Mouse (Mus musculus) brown adipose tissue, adult 24 weeks (tissue): ENCODE data around the gene Dync2h1. TPM values are rescaled to one million over a fixed set of nuclear protein-coding genes. Genes with fewer than 3 reads are reported as not detected.
A peak's percentile ranks its signal among the peaks of the same experiment; 100 is the strongest.
"Not testable (repeated sequence)": the region's sequence is repeated elsewhere in the genome, so short reads cannot be mapped to it uniquely, and the experiment has no call there.

Experiments
- H3K27ac ChIP-seq: fragments of 200-500 bp; replicated peaks from 2 replicates; pipeline ENCODE4 v1.5.1; 2012; ENCODE audit warnings: low read depth, mild to moderate bottlenecking, low read length
- H3K4me1 ChIP-seq: fragments of 200-500 bp; 2 replicates; pipeline ENCODE4 v1.6.1; 2012; ENCODE audit warnings: low read length, mixed read lengths; ENCODE audit not compliant: control insufficient read depth, insufficient read depth, insufficient read length
- H3K4me3 ChIP-seq: fragments of 200-500 bp; 2 replicates; pipeline ENCODE4 v1.5.1; 2012; ENCODE audit warnings: low read depth, mild to moderate bottlenecking, low read length, moderate library complexity; ENCODE audit not compliant: insufficient read depth
- polyA plus RNA-seq: library from polyadenylated mRNA; stranded (reverse); fragments of >200 nt; gene quantifications from 2 replicates; pipeline ENCODE4 v1.2.4, GENCODE M21; 2012; ENCODE audit not compliant: missing spikeins, insufficient read depth, insufficient read length

Dync2h1 gene
- 0.58 and 0.79 TPM in 2 replicates for polyA plus RNA-seq

- peak within 1 kb of the TSS; percentile 79 for H3K4me3 ChIP-seq
- no peaks in the 10 kb centered on the region; the same call in 1 of the 2 replicates for H3K4me1 ChIP-seq
- peak within 1 kb of the TSS; percentile 71 for H3K27ac ChIP-seq
Observed at GRCm38 (mm10) chr9:7184172-7184896, at the start of gene Dync2h1, which contains the start of gene Dcun1d5. Dync2h1 (minus strand) TSS chr9:7184446. Dcun1d5 (plus strand) TSS chr9:7184520.

- Histone ChIP-seq H3K4me1 (no peaks in the 10 kb centered on the region), H3K4me3 (no peak overlapping the region), H3K27ac (no peak overlapping the region)
Observed at GRCm38 (mm10) chr9:7221460-7221859, 37.2 kb upstream of the Dync2h1 start.

- Histone ChIP-seq H3K27ac (no peak overlapping the region), H3K4me1 (no peaks in the 10 kb centered on the region), H3K4me3 (no peak overlapping the region)
Observed at GRCm38 (mm10) chr9:7221024-7221423, 36.8 kb upstream of the Dync2h1 start.

- H3K4me1 ChIP-seq = no peaks in the 10 kb centered on the region
- no peak overlapping the region for H3K4me3 ChIP-seq
- H3K27ac ChIP-seq = no peak overlapping the region
Observed at GRCm38 (mm10) chr9:7216240-7216639, 32.0 kb upstream of the Dync2h1 start.

- not testable (repeated sequence) for H3K4me1 ChIP-seq, H3K4me3 ChIP-seq, H3K27ac ChIP-seq
Observed at GRCm38 (mm10) chr9:7190694-7191093, 6.4 kb upstream of the Dync2h1 start.

DNA sequence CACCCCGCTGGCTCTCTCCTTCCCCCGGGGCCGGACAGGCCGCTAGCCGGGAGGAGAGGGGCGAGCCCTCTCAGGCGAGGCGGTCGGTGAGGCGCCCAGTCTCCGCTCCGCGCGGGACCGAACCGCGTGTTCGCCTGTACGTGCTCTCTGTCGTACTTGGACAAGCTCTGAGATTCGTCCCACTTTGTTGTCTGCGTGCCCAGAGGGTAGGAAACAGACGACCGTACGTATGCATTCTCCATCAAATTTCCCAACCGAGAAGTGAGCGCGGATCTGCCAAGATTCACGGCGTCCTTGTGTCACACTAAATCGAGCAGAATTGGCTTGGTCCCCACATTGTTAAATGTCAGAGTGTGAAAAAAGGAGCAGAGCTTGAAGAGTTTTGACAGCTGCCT, 648 bp upstream of the Dync2h1 start:
- Histone ChIP-seq H3K4me3 (peak overlapping the region; percentile 79), H3K4me1 (no peaks in the 10 kb centered on the region; the same call in 1 of the 2 replicates), H3K27ac (peak overlapping the region; percentile 57)

DNA sequence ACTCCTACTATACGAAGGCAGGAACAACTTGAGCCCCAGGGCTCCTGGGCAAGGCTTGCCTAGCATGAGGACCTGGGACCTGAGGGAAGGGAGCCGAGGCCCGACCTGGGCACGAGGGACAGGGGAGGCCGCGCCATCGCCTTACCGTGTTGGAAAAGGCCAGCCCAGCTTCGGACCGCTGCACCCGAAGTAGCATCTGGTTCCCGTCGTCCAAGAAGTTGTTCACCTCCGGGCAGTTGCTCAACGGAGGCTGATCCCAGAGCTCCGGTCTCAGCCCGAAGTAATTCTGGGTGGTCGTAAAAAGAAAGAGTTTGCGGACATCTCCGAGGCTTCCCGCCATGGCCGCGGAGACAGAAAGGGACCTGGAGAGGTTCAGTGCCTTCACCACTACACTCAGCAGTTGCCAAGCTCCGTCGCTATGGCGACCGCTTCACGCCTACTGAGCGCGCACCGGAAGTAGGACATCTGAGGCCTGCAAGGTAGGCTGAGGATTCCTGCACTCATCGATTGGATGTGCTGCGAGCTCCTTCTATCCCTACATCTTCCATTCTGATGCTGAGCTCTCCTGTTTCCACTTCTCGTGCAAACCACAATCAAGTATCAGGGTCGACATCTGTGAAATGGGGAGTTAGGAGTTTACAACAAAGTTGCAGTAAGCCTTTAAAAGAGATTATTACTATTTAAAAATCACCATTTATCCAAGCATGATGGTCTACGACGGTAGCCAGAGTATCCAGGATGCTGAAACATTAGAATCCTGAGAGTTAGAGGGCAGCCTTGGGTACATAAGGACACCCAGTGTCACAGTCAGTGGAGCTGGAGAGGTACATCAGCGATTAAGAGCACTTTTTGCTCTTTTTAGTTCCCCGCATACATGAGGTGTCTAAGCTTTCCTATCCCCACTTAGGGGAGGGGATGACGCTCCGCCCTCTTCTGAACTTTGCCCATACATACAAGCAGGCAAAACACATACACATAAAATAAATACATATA, 7.3 kb downstream of the Dync2h1 start:
- peak overlapping the region; percentile 57 for H3K4me3 ChIP-seq
- H3K27ac ChIP-seq = no peak overlapping the region
- no peaks in the 10 kb centered on the region for H3K4me1 ChIP-seq

DNA sequence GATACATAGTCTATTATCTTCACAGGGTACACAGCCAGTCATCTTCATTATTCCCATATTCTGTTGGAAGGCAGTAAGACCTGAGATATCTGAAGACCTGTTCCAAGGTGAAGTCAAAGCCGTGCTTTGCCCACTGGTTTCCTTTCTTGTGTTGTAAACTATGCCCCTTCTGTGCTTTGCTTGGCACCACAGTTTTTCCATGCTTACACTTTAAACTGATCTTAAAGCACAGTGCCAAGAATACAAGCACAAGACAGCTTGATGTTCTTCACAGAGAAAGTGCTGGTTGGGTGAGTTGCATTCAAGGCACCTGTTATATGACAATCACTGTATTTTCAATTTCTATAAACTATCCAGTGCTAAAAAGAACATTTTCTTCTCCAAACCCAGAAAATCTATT, 10.5 kb downstream of the Dync2h1 start:
- no peak overlapping the region for H3K27ac ChIP-seq
- no peak overlapping the region for H3K4me3 ChIP-seq
- no peaks in the 10 kb centered on the region for H3K4me1 ChIP-seq

DNA sequence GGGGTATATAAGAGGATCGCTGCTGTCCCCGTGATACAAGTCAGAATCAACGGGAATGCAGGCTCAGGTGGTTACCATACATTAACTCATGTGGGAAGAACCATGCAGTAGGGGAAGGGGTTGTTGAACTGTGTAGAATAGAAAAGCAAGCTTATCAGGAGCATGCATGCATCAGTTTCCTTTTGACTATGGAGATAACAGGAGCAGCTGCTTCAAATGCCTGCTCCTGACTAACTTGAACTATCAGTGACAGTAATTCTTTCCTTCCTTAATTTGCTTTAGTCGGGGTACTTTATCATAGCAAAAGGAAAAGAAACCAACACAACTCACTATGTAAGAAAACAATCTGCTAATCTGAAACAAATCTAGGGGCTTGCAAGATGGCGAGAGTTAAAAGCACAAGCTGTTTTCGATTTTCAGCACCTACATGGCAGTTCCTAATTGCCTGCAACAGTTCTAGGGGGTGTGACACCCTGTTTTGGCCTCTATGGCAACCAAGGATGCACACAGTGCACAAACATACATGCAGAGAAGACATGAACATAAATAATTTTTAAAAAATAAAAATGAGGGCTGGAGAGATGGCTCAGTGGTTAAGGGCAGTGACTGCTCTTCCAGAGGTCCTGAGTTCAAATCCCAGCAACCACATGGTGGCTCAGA, 16.8 kb downstream of the Dync2h1 start:
- H3K4me3 ChIP-seq = no peak overlapping the region
- no peak overlapping the region for H3K27ac ChIP-seq
- no peaks in the 10 kb centered on the region for H3K4me1 ChIP-seq

- H3K4me3 ChIP-seq = no peak overlapping the region
- no peak overlapping the region for H3K27ac ChIP-seq
- H3K4me1 ChIP-seq = no peaks in the 10 kb centered on the region
Observed at GRCm38 (mm10) chr9:7160688-7161087, 23.6 kb downstream of the Dync2h1 start.

- Histone ChIP-seq H3K4me3 (no peak overlapping the region), H3K27ac (no peak overlapping the region), H3K4me1 (no peaks in the 10 kb centered on the region)
Observed at GRCm38 (mm10) chr9:7159718-7160117, 24.5 kb downstream of the Dync2h1 start.

DNA sequence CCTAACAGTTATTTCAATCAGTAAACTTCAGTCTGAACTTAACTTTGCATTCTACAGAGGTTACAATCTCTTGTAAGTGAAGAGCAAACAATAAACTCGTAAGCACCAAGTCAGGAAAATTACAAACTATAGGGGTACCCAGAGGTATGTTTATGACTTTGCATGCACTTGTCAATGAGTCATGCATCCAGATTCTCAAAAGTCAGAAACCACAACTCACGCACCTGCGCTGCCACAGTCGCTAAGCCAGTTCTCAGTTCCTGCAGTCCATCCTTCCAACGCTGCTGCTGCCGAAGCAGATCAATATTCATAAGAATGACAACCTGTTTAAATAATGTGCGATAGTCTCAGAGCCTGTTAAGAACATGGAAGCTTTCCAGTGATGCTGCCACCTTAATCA, 25.6 kb downstream of the Dync2h1 start:
- Histone ChIP-seq H3K4me3 (no peak overlapping the region), H3K4me1 (no peaks in the 10 kb centered on the region), H3K27ac (no peak overlapping the region)

GRCm38 (mm10) chr9:7154391-7154790, 29.9 kb downstream of the Dync2h1 start:
- no peak overlapping the region for H3K27ac ChIP-seq
- no peak overlapping the region for H3K4me3 ChIP-seq
- H3K4me1 ChIP-seq = no peaks in the 10 kb centered on the region

GRCm38 (mm10) chr9:7122863-7123262, 61.4 kb downstream of the Dync2h1 start:
- Histone ChIP-seq H3K4me3 (no peak overlapping the region), H3K4me1 (no peaks in the 10 kb centered on the region), H3K27ac (no peak overlapping the region)

DNA sequence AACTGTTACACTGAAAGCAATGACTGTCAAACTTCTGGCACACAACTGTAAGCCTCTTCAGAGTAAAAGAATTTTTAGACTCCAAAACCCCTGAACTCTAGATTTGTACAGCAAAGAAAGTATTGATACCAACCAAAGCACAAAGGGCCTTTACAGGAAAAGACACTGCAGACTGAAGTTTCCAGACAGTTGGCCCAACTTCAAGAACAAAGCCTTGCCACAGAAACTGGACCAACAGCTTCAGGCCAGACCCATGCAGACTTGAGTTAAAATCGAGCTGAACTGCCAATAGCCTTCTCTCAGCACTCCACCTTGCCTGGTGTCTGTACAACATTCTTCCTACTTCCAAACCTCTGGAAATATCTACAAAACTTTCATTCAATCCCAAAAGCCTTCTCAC, 74.1 kb downstream of the Dync2h1 start:
- Histone ChIP-seq H3K4me3 (no peak overlapping the region), H3K4me1 (no peaks in the 10 kb centered on the region), H3K27ac (no peak overlapping the region)
